Mouse (Mus musculus) hematopoietic stem cell, adult 5-6 weeks (primary cell): Measurements from ENCODE around the gene Ammecr1. TPM values are rescaled to one million over a fixed set of nuclear protein-coding genes. Genes with fewer than 3 reads are reported as not detected.

Experiments used
- ATAC-seq, 2 experiments: fragments of 125-278 bp in 1 of 2; replicated peaks in 1 of 2; 2 replicates each; pipeline ENCODE4 v1.8.0; 2016 to 2017; ENCODE audit warnings: inconsistent platforms in 2 of 2, mild to moderate bottlenecking in 2 of 2, moderate number of reproducible peaks in 2 of 2, low read depth in 1 of 2, moderate TSS enrichment in 1 of 2; ENCODE audit not compliant: low FRiP score in 2 of 2, poor library complexity in 2 of 2, severe bottlenecking in 2 of 2, insufficient read depth in 1 of 2, low TSS enrichment in 1 of 2
- total RNA-seq: library from RNA; stranded (forward); fragments of 172-1452, 232-1000 nt; gene quantifications from 2 replicates; pipeline ENCODE4 v1.2.3, GENCODE M21; 2017

The Ammecr1 gene
- total RNA-seq, 1 experiment from 2014 or later, result 16.1 TPM

GRCm38 (mm10) chrX:142959674-142960307 is 6.7 kb downstream of the Ammecr1 start:
- no peak for ATAC-seq

- ATAC-seq, result no peak
Observed at GRCm38 (mm10) chrX:142928430-142928829, 38.1 kb downstream of the Ammecr1 start.

GRCm38 (mm10) chrX:142917394-142917793 is 49.1 kb downstream of the Ammecr1 start:
- ATAC-seq, result peak in 1 of 2 experiments; percentile 37; a peak in 3 of 4 replicates

- ATAC-seq, result no peak
Observed at GRCm38 (mm10) chrX:142916719-142917118, 49.8 kb downstream of the Ammecr1 start.

GRCm38 (mm10) chrX:142914208-142914607 is 52.3 kb downstream of the Ammecr1 start:
- no peak for ATAC-seq

GRCm38 (mm10) chrX:142903854-142904253 is 62.7 kb downstream of the Ammecr1 start:
- peak; percentile 68 to 81 for ATAC-seq

GRCm38 (mm10) chrX:142902599-142902998 is 63.9 kb downstream of the Ammecr1 start:
- ATAC-seq, result no peak

GRCm38 (mm10) chrX:142901915-142902314 is 64.6 kb downstream of the Ammecr1 start:
- ATAC-seq, result no peak

- ATAC-seq, result no peak
Observed at GRCm38 (mm10) chrX:142898295-142898887, 68.1 kb downstream of the Ammecr1 start.

GRCm38 (mm10) chrX:142897477-142898000 is 69.0 kb downstream of the Ammecr1 start:
- ATAC-seq, result no peak

- ATAC-seq, result no peak
Observed at GRCm38 (mm10) chrX:142895316-142895715, 71.2 kb downstream of the Ammecr1 start.

GRCm38 (mm10) chrX:142885962-142886361 is 80.6 kb downstream of the Ammecr1 start:
- ATAC-seq, result no peak

GRCm38 (mm10) chrX:142883593-142883992 is 82.9 kb downstream of the Ammecr1 start:
- no peak for ATAC-seq

- ATAC-seq, result peak; percentile 77 to 88
Observed at GRCm38 (mm10) chrX:142882255-142882654, 84.3 kb downstream of the Ammecr1 start.

- no peak for ATAC-seq
Observed at GRCm38 (mm10) chrX:142869844-142870243, 96.7 kb downstream of the Ammecr1 start.

GRCm38 (mm10) chrX:142848032-142848431 is 118.5 kb downstream of the Ammecr1 start:
- ATAC-seq, result no peak

GRCm38 (mm10) chrX:142846266-142846665 is 120.3 kb downstream of the Ammecr1 start:
- no peak for ATAC-seq

GRCm38 (mm10) chrX:142841916-142842315 is 124.6 kb downstream of the Ammecr1 start:
- ATAC-seq, result no peak

- ATAC-seq, result no peak
Observed at GRCm38 (mm10) chrX:142839411-142839810, 127.1 kb downstream of the Ammecr1 start.
